Mouse (Mus musculus) hindbrain, embryonic 16.5 days (tissue): ENCODE measurements around the gene Nudt19. TPM values are rescaled to one million over a fixed set of nuclear protein-coding genes. Genes with fewer than 3 reads are reported as not detected.
A peak's percentile ranks its signal among the peaks of the same experiment; 100 is the strongest.

Source experiments
- ATAC-seq: fragments of 200-750 bp; cut with Nextera tagmentation; 2 replicates; pipeline ENCODE4 v1.8.0; 2017; ENCODE audit warnings: moderate TSS enrichment, moderate library complexity
- H3K27ac ChIP-seq: fragments of 300-500 bp; sonication (generic); 2 replicates; pipeline ENCODE4 v1.5.1; 2014; ENCODE audit warnings: low read depth, mild to moderate bottlenecking, control low read depth, low read length, moderate library complexity
- H3K27me3 ChIP-seq: fragments of 300-500 bp; sonication (generic); replicated peaks from 2 replicates; pipeline ENCODE4 v1.6.1; 2014; ENCODE audit warnings: low read length; ENCODE audit not compliant: control insufficient read depth, insufficient read depth
- H3K36me3 ChIP-seq: fragments of 300-500 bp; sonication (generic); 2 replicates; pipeline ENCODE4 v1.6.1; 2014; ENCODE audit warnings: mild to moderate bottlenecking, low read length, moderate library complexity, mixed read lengths; ENCODE audit not compliant: control insufficient read depth, insufficient read depth
- H3K4me1 ChIP-seq: fragments of 300-500 bp; sonication (generic); 2 replicates; pipeline ENCODE4 v1.6.1; 2014; ENCODE audit warnings: low read depth, low read length; ENCODE audit not compliant: control insufficient read depth, insufficient read depth
- H3K4me2 ChIP-seq: fragments of 300-500 bp; sonication (generic); 2 replicates; pipeline ENCODE4 v1.6.1; 2014; ENCODE audit warnings: mild to moderate bottlenecking, low read length, control low read depth, moderate library complexity
- H3K4me3 ChIP-seq: fragments of 300-500 bp; sonication (generic); 2 replicates; pipeline ENCODE4 v1.5.1; 2014; ENCODE audit warnings: mild to moderate bottlenecking, low read length, control low read depth, moderate library complexity
- H3K9ac ChIP-seq: fragments of 300-500 bp; sonication (generic); 2 replicates; pipeline ENCODE4 v1.6.1; 2014; ENCODE audit warnings: low read depth, mild to moderate bottlenecking, control low read depth, low read length, moderate library complexity
- H3K9me3 ChIP-seq: fragments of 300-500 bp; sonication (generic); 2 replicates; pipeline ENCODE4 v1.6.1; 2014; ENCODE audit warnings: mild to moderate bottlenecking, low read length, moderate library complexity; ENCODE audit not compliant: control insufficient read depth
- WGBS: fragments of 180-500 bp; shearing (Covaris S2); extraction: QIAGEN DNeasy Blood & Tissue Kit; methylation state at CpG from one replicate; pipeline ENCODE4 v1.1.7; 2014; 5-methylcytosine and 5-hydroxymethylcytosine counted together
- polyA plus RNA-seq: library from polyadenylated mRNA; unstranded; fragments of >200 nt; fragmentation: Nextera tagmentation; extraction: Ambion mirVana; gene quantifications from 2 replicates; pipeline ENCODE4 v1.2.1, GENCODE M21; 2015

Gene Nudt19
- polyA plus RNA-seq: 112 and 129 TPM in 2 replicates

DNA sequence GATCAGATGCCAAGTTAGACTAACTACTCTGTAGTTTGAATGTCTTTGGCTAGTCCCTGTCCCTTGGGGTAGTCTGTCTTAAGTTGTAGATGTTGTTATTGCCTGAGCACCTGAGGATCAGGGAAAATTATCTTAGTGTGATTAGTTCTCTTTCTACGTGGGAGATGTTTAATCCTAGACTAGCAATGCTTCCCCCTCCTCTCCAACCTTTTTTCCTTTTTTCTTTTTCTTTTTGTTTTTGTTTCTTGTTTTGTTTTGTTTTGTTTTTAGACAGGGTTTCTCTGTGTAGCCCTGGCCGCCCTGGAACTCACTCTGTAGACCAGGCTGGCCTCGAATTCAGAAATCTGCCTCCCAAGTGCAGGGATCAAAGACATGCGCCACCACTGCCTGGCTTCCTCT, at the start of gene Nudt19:
TSS of gene Nudt19 (minus strand) at position 100 of the 399 bp plus-strand sequence.
- Histone ChIP-seq H3K4me2 (peak within 1 kb of the TSS; percentile 95), H3K27me3 (no peaks in the 10 kb centered on the region), H3K4me1 (peaks cover 9% of the 10 kb centered on the region), H3K9me3 (no peaks in the 10 kb centered on the region), H3K36me3 (0 out of 2 replicates have a peak, but pooled peaks cover under 1% of the 10 kb centered on the region), H3K9ac (peak within 1 kb of the TSS; percentile 98), H3K4me3 (peak within 1 kb of the TSS; percentile 76), H3K27ac (peak within 1 kb of the TSS; percentile 96)
- 68% methylated on average over 4 of the region's 4 CpGs for WGBS
- ATAC-seq: no peak

DNA sequence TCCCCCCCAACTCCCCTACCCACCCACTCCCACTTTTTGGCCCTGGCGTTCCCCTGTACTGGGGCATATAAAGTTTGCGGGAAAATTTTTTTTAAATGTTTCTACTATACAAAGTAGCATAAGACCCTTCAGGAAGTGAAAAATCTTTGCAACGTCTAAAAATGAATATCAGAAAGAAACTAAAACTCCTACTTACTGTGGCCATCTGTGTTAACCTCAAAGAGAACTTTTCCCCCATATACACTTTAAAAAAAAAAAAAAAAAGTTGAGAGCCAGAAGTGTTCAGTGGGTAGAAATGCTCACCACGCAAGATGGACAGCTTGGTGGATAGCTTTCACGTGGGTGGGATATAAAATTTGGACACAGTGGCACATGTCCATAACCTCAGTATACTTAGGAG, 46.7 kb upstream of the Nudt19 start:
- Histone ChIP-seq H3K27me3 (no peaks in the 10 kb centered on the region), H3K9me3 (no peaks in the 10 kb centered on the region), H3K4me2 (no peak overlapping the region), H3K4me1 (no peaks in the 10 kb centered on the region), H3K9ac (no peak overlapping the region), H3K27ac (no peak overlapping the region), H3K4me3 (no peak overlapping the region), H3K36me3 (peaks cover 20% of the 10 kb centered on the region)
- 98% methylated on average over 5 of the region's 5 CpGs for WGBS
- no peak for ATAC-seq

DNA sequence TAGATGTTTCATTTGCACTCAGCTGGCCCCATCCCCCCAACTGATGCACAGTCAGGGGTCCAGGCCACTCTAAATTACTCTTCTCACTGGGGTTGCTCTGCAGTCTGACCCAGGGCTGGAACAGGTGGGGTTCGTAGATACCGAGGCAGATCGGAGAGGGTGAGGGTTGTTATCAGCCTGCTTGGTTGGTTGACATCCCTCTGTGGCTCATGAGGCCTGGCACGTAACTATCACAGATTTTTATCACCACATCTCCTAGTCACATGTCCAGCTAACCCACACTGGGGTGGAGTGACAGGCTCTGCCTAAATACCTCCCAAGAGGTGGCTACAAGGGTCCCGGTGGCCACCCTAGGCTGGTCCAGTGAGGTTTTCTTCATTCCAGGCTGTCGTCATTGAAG, 45.0 kb upstream of the Nudt19 start:
- Histone ChIP-seq H3K27ac (no peak overlapping the region), H3K9ac (no peak overlapping the region), H3K27me3 (no peaks in the 10 kb centered on the region), H3K4me3 (no peak overlapping the region), H3K36me3 (peaks cover 17% of the 10 kb centered on the region), H3K4me2 (no peak overlapping the region), H3K9me3 (no peaks in the 10 kb centered on the region), H3K4me1 (no peaks in the 10 kb centered on the region)
- no peak for ATAC-seq
- 90% methylated on average over 6 of the region's 6 CpGs for WGBS

DNA sequence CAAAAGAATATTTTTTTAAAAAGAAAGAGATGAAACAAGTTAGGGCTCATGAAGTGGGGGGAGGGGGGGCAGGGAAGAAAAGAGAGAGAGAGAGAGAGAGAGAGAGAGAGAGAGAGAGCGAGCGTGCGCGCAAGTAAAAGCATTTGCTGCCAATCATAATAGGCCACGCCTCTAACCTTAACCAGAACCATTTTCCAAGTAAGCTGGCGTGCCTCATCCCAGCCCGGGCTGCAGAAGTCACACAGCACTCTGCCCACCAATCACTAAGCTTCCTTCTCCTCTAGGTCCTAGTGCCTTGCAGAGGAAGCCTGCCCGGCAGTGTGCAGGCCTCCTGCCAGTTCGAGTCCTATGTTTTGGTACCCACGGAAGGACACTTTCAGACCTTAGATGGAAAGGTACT, 43.9 kb upstream of the Nudt19 start:
- H3K4me2 ChIP-seq: no peak overlapping the region
- ATAC-seq: no peak
- H3K4me1 ChIP-seq: no peaks in the 10 kb centered on the region
- H3K27me3 ChIP-seq: no peaks in the 10 kb centered on the region
- H3K9ac ChIP-seq: no peak overlapping the region
- no peaks in the 10 kb centered on the region for H3K9me3 ChIP-seq
- no peak overlapping the region for H3K27ac ChIP-seq
- no peak overlapping the region for H3K4me3 ChIP-seq
- 99% methylated on average over 10 of the region's 10 CpGs for WGBS
- H3K36me3 ChIP-seq: peaks cover 19% of the 10 kb centered on the region

DNA sequence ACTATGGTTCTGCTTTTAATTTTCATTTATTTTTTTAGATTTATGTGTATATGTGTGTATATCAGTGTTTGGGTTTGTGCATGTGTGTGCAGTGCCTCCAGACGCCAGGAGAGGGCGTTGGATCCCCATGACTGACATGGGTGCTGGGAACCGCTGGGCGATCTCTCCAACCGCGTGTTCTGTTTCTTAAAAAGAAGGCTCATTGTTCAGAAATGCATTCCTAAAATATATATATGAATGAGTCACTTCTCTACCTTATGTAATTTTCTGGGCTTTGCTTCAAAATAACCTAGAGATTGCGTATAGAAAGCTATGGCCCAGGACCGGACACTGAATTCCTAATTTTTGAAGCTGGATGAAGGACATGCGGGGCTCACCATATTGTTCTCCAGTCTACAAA, 43.4 kb upstream of the Nudt19 start:
- 95% methylated on average over 9 of the region's 9 CpGs for WGBS
- no peak overlapping the region for H3K9ac ChIP-seq
- no peaks in the 10 kb centered on the region for H3K9me3 ChIP-seq
- no peak overlapping the region for H3K4me3 ChIP-seq
- no peak overlapping the region for H3K4me2 ChIP-seq
- peaks cover 19% of the 10 kb centered on the region for H3K36me3 ChIP-seq
- no peaks in the 10 kb centered on the region for H3K27me3 ChIP-seq
- H3K4me1 ChIP-seq: no peaks in the 10 kb centered on the region
- ATAC-seq: no peak
- H3K27ac ChIP-seq: no peak overlapping the region

DNA sequence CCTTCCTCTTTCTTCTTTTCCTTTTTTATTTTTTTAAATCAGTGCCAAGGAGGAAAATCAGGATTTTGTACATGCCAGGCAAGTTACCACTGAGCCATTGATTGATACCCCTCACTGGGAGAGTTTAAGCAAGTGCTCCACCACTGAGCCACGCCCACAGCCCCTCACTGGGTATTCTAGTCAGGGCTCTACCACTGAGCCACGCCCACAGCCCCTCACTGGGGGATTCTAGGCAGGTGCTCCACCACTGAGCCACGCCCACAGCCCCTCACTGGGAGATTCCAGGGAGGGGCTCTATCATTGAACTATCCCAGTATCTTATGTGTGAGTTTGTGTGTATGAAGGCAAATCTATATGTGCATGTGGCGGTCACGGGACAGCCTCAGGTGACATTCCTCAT, 38.2 kb upstream of the Nudt19 start:
- no peak for ATAC-seq
- no peaks in the 10 kb centered on the region for H3K4me1 ChIP-seq
- peaks cover 10% of the 10 kb centered on the region for H3K36me3 ChIP-seq
- no peaks in the 10 kb centered on the region for H3K27me3 ChIP-seq
- H3K9me3 ChIP-seq: no peaks in the 10 kb centered on the region
- H3K9ac ChIP-seq: no peak overlapping the region
- no peak overlapping the region for H3K27ac ChIP-seq
- H3K4me3 ChIP-seq: no peak overlapping the region
- WGBS: 87% methylated on average over 5 of the region's 5 CpGs
- H3K4me2 ChIP-seq: no peak overlapping the region

DNA sequence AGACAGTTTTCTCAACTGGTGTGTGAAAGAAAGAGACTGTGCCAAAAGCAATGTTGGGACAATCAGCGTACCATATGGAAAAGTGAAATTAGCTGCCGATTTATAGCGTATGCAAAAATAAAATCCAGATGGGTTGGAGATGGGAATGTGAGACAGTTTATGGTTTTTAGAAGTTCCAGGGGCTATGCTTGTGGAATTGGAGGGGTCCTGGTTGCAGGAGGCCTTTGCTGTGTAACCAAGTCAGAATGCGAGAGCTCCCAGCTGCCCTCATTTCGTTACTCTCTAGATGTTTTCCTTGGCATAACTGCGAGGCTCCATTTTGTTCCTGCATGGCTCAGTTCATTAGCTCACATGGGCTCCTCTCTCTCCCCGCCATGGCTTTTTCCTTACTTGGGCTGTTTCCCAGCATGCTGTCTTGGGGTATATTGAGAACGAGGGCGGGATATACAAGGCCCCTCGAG, 34.7 kb upstream of the Nudt19 start:
- Histone ChIP-seq H3K4me1 (peaks cover 8% of the 10 kb centered on the region), H3K27me3 (no peaks in the 10 kb centered on the region), H3K9me3 (no peaks in the 10 kb centered on the region), H3K4me2 (no peak overlapping the region), H3K4me3 (no peak overlapping the region), H3K9ac (no peak overlapping the region), H3K27ac (no peak overlapping the region), H3K36me3 (peaks cover 10% of the 10 kb centered on the region)
- 84% methylated on average over 10 of the region's 10 CpGs for WGBS
- no peak for ATAC-seq

DNA sequence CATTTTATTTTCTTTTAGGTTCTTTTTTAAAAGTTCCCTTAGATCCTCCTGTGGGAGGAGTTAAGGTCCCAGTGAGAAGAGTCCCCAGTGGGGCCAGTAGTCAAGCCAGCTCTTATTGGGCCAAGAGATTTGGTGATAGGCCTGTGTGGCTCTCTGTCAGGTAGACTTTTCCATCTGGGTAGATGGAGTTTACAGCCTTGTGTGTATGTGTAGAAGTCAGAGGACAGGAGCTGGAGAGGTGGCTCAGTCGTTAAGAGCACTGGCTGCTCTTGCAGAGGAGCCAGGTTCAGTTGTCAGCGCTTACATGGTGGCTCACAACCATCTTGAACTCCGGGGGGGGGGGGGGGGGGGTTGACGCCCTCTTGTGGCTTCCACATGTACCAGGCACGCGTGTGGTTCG, 33.4 kb upstream of the Nudt19 start:
- Histone ChIP-seq H3K4me1 (peaks cover 16% of the 10 kb centered on the region), H3K4me2 (no peak overlapping the region), H3K36me3 (peaks cover 8% of the 10 kb centered on the region), H3K27ac (no peak overlapping the region), H3K4me3 (no peak overlapping the region), H3K9ac (no peak overlapping the region), H3K27me3 (no peaks in the 10 kb centered on the region), H3K9me3 (no peaks in the 10 kb centered on the region)
- WGBS: 88% methylated on average over 7 of the region's 7 CpGs
- no peak for ATAC-seq

DNA sequence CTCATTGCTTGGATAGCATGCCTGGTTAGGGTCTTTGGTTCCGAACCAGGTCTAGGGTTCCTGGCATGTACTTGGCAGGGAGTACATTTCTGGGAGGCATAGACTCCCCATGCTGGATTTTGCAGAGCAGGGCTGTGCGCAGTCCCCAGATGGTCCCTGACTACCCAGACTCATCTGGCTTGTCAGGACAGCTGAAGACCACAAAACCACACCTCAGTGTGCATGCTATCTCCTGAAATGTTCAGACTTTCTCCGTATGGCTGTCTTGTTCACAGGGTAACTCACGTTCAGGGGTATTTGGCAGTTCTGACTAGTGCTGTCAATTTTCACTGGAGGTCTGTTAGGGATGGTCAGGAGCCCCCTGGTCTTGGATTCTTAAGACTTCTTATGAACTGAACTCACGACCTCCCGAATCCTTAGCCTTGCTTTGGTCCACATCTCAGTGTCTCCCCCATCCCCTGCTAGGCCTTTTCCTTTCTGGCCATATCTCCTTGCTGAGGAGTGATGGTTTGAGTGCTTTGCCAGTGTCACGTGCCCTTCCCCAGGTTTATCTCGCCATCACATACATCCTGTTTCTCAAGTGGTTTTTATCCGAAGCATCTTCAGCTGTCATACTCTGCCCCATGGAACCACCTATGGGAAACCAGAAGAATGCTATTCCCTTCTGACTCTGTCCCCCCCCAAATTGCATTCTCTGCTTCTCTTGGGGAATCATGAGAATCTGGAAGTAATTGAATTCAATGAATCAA, 32.8 kb upstream of the Nudt19 start:
- H3K4me2 ChIP-seq: no peak overlapping the region
- peaks cover 19% of the 10 kb centered on the region for H3K4me1 ChIP-seq
- ATAC-seq: no peak
- 87% methylated on average over 9 of the region's 9 CpGs for WGBS
- no peak overlapping the region for H3K9ac ChIP-seq
- H3K4me3 ChIP-seq: no peak overlapping the region
- peaks cover 4% of the 10 kb centered on the region for H3K27me3 ChIP-seq
- no peaks in the 10 kb centered on the region for H3K9me3 ChIP-seq
- no peak overlapping the region for H3K27ac ChIP-seq
- H3K36me3 ChIP-seq: peaks cover 8% of the 10 kb centered on the region
